Comparison of ENCODE assay signal across 10 mouse cellular contexts in genomic region chr2:146745683-146746047, GRCm38 (mm10).
DNase-seq lines count a peak whose midpoint lies in the region; ATAC-seq and TF ChIP-seq lines count a peak whose summit lies in the region.
"Had no signal": no experiment of that assay in that cellular context is flagged by ENCODE, and none has a peak within 500 bp of the region (broad histone marks: within the 10 kb centered on the region; RNA-seq: fewer than 3 reads in every experiment).

No protein-coding gene starts in this region.

- no peak for TF ChIP-seq POLR2A in kidney, adult 2 months (IDR thresholded peaks at IDR 0.05; ENCODE audit: low read depth, low read length)

- WGBS in stomach, embryonic 15.5 days, result 58% methylated on average over 12 of the region's 12 CpGs
- 72% methylated on average over 12 of the region's 12 CpGs for WGBS in kidney, adult 2 months
- 80% methylated on average over 12 of the region's 12 CpGs for WGBS in limb, embryonic 10.5 days

- H3K36me3 ChIP-seq in stomach, embryonic 15.5 days, result no peaks in the 10 kb centered on the region
- no peaks in the 10 kb centered on the region for H3K36me3 ChIP-seq in kidney, adult 2 months (ENCODE audit: control insufficient read depth, insufficient read depth, low read length)
- H3K36me3 ChIP-seq in limb, embryonic 10.5 days, result no peaks in the 10 kb centered on the region

- no peak for TF ChIP-seq CTCF in kidney, adult 2 months (conservative IDR thresholded peaks at IDR 0.05; ENCODE audit: insufficient read depth, insufficient read length, low read depth, low read length)

- no peak overlapping the region for H3K27ac ChIP-seq in stomach, embryonic 15.5 days
- H3K27ac ChIP-seq in kidney, adult 2 months (ENCODE audit: insufficient read depth, low read depth, low read length), result no peak overlapping the region
- no peak overlapping the region for H3K27ac ChIP-seq in limb, embryonic 10.5 days
- H3K27ac ChIP-seq: kidney, postnatal 0 days had no signal

- H3K9ac ChIP-seq in stomach, embryonic 15.5 days, result no peak overlapping the region

- H3K27me3 ChIP-seq in stomach, embryonic 15.5 days (replicated peaks), result no peaks in the 10 kb centered on the region
- H3K27me3 ChIP-seq in kidney, adult 2 months (replicated peaks; ENCODE audit: control insufficient read depth, insufficient read depth, low read length), result no peaks in the 10 kb centered on the region
- H3K27me3 ChIP-seq in limb, embryonic 10.5 days (ENCODE audit: low read depth, poor library complexity, severe bottlenecking), result no peaks in the 10 kb centered on the region

- DNase-seq in R1 (ENCODE audit: low read depth, low spot score), result peak; percentile 20
- DNase-seq in cerebellum, postnatal 10 days, result peak; percentile 70 to 72
- DNase-seq in heart, postnatal 4 days, result peak; percentile 13
- DNase-seq in left cerebral cortex, postnatal 14 days (ENCODE audit: low spot score in 2 of 2), result peak; percentile 55 to 64
- no peak for DNase-seq in kidney, adult 2 months
- DNase-seq in limb, embryonic 10.5 days (ENCODE audit: low spot score), result no peak
- no peak for DNase-seq in embryo, embryonic 9.5 days (ENCODE audit: extremely low spot score)

- no peak overlapping the region for H3K4me3 ChIP-seq in stomach, embryonic 15.5 days (replicated peaks)
- no peak overlapping the region for H3K4me3 ChIP-seq in kidney, adult 2 months (ENCODE audit: insufficient read depth, low read depth, low read length)
- H3K4me3 ChIP-seq in limb, embryonic 10.5 days, result no peak overlapping the region

- no peaks in the 10 kb centered on the region for H3K9me3 ChIP-seq in stomach, embryonic 15.5 days
- no peaks in the 10 kb centered on the region for H3K9me3 ChIP-seq in limb, embryonic 10.5 days (replicated peaks)

- no peaks in the 10 kb centered on the region for H3K4me1 ChIP-seq in stomach, embryonic 15.5 days
- H3K4me1 ChIP-seq in kidney, adult 2 months (ENCODE audit: control insufficient read depth, insufficient read depth, low read length), result no peaks in the 10 kb centered on the region
- no peaks in the 10 kb centered on the region for H3K4me1 ChIP-seq in limb, embryonic 10.5 days

- H3K4me2 ChIP-seq in stomach, embryonic 15.5 days, result peak overlapping the region; percentile 19; the same call in 1 of the 2 replicates

- intact Hi-C loops in left cerebral cortex, postnatal 14 days (cut with DNase I), result no loop called here

- no peak for ATAC-seq in stomach, embryonic 15.5 days (ENCODE audit: insufficient read depth, low FRiP score, low read depth)
- ATAC-seq: Patski had no signal

Comparison
In these comparisons a context has a peak if more than half of its experiments do, and no peak if none do; other contexts are left out.
1. DNase-seq: peak in R1 (single experiment), cerebellum, postnatal 10 days (2 of 2), heart, postnatal 4 days (single experiment) and left cerebral cortex, postnatal 14 days (2 of 2); none in kidney, adult 2 months (single experiment), limb, embryonic 10.5 days (single experiment) and embryo, embryonic 9.5 days (single experiment).